Mouse (Mus musculus): ENCODE measurements around the gene Pcyt2.

GRCm38 (mm10) chr11:120615606-120616203, 2.0 kb downstream of the Pcyt2 start:
- TF ChIP-seq CTCF (IDR thresholded peaks at IDR 0.05; ENCODE audit: insufficient read depth, low read length) (no peak), POLR2A (IDR thresholded peaks at IDR 0.05; ENCODE audit: borderline replicate concordance, extremely low read depth, low read depth, low read length) (no peak)
